Mouse (Mus musculus): ENCODE measurements around the gene Gm3012.
"Not testable (repeated sequence)": the region's sequence is repeated elsewhere in the genome, so short reads cannot be mapped to it uniquely, and the experiment has no call there.

Gm3012 gene

GRCm38 (mm10) chr14:3634212-3634611 is at the start of gene Gm3012:
Gm3012 (plus strand) TSS chr14:3634512.
- not testable (repeated sequence) for ATAC-seq (ENCODE audit: low TSS enrichment)

- not testable (repeated sequence) for ATAC-seq (ENCODE audit: low TSS enrichment)
These were observed 17.4 kb downstream of the Gm3012 start, which contains the start of gene Gm3020 for GRCm38 (mm10) chr14:3651730-3652129. Gm3020 (plus strand) TSS chr14:3652030.

DNA sequence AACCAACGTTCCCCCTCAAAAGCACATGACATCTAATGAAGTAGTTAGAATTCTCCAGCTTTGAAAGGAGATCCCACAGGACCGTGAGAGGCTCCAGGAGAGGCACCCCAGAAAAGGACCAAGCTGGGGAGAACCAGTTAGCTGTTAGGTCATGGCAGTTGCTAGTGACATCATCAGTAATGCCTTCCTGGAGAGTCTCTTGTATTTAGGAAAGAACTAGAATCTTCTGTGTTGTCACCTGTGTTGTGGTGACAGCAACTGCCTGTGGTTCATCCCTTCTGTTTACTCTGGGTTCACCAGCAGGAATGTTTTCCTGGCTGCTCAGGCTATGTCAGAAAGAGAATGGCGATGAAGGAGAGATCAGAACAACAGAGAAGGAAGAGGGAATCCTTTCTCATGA is 54.2 kb downstream of the Gm3012 start, which contains the start of gene Gm3043:
Gene Gm3043 (plus strand): TSS at position 301 of the 400 bp plus-strand sequence.
- not testable (repeated sequence) for ATAC-seq (ENCODE audit: low TSS enrichment)
